Mouse (Mus musculus) testis, adult 2 months (tissue): Measurements from ENCODE around the gene Gnai1.

Source experiments
- CTCF ChIP-seq: fragments of 200-500 bp; IDR thresholded peaks from 2 replicates; pipeline ENCODE4 v1.5.1; 2012; ENCODE audit warnings: low read depth, mild to moderate bottlenecking, inconsistent platforms, low read length, moderate library complexity; ENCODE audit not compliant: control insufficient read depth, insufficient read depth, insufficient replicate concordance
- POLR2A ChIP-seq: fragments of 200-500 bp; IDR thresholded peaks from 2 replicates; pipeline ENCODE4 v1.6.1; 2012; ENCODE audit warnings: low read depth, mild to moderate bottlenecking, inconsistent platforms, low read length, moderate library complexity; ENCODE audit not compliant: control insufficient read depth

- TF ChIP-seq CTCF = no peak
- no peak for TF ChIP-seq POLR2A
Measured at GRCm38 (mm10) chr5:18288079-18288478, 72.1 kb downstream of the Gnai1 start.
